Mouse (Mus musculus): ENCODE results near the gene Gm20388.

DNA sequence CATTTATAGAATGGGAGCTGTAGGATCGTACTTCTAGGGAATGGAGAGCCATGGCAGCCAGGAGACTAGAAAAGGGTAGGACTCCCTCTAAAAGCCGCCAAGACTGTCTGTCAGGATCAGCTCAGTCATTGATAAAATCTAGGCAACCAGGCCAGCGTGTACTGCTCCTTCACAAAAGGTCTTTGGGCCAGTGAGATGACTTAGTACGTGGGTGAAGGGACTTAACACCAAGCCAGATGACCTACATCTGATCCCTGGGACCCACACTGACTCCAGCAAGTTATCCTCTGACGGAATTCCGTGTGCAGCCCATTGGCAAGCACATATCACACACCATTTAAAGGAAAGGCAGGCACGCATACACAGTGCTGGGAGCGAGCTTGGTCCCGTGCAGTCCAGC is 96.5 kb downstream of the Gm20388 start:
- TF ChIP-seq CTCF (IDR thresholded peaks at IDR 0.05; ENCODE audit: low read depth) = no peak
- TF ChIP-seq EP300 (optimal IDR thresholded peaks at IDR 0.05) = no peak
